Mouse (Mus musculus): Measurements from ENCODE around the gene F12.

GRCm38 (mm10) chr13:55420933-55421800 is 5.4 kb downstream of the F12 start:
- TF ChIP-seq POLR2AphosphoS5 (IDR thresholded peaks at IDR 0.05; ENCODE audit: borderline replicate concordance, low read depth, low read length) (no peak), CTCF (IDR thresholded peaks at IDR 0.05 in 2 of 3, conservative IDR thresholded peaks at IDR 0.05 in 1 of 3; ENCODE audit: control insufficient read depth in 1 of 3, insufficient read depth in 1 of 3, low read depth in 2 of 3, low read length in 3 of 3, poor library complexity in 1 of 3, severe bottlenecking in 1 of 3) (no peak), NELFE (IDR thresholded peaks at IDR 0.05; ENCODE audit: low read depth, low read length) (no peak), POLR2A (IDR thresholded peaks at IDR 0.05; ENCODE audit: control insufficient read depth in 1 of 2, insufficient read depth in 1 of 2, low read depth in 1 of 2, low read length in 2 of 2, poor library complexity in 1 of 2) (no peak), MYB (IDR thresholded peaks at IDR 0.05; ENCODE audit: low read depth, low read length) (no peak), EP300 (IDR thresholded peaks at IDR 0.05; ENCODE audit: low read depth in 1 of 2, low read length in 2 of 2) (no peak), TCF12 (IDR thresholded peaks at IDR 0.05; ENCODE audit: low read depth, low read length) (no peak), ETS1 (IDR thresholded peaks at IDR 0.05; ENCODE audit: low read depth, low read length) (no peak), MAX (IDR thresholded peaks at IDR 0.05; ENCODE audit: low read length) (no peak), TBP (IDR thresholded peaks at IDR 0.05; ENCODE audit: low read depth, low read length) (no peak), RAD21 (IDR thresholded peaks at IDR 0.05; ENCODE audit: low read depth, low read length) (no peak), CHD2 (IDR thresholded peaks at IDR 0.05; ENCODE audit: low read length) (no peak), BHLHE40 (IDR thresholded peaks at IDR 0.05; ENCODE audit: borderline replicate concordance, low read depth, low read length) (no peak), ZKSCAN1 (IDR thresholded peaks at IDR 0.05; ENCODE audit: low read depth, low read length) (no peak)

All from MEL (cell line).